Mouse (Mus musculus) hindbrain, embryonic 15.5 days (tissue): Measurements from ENCODE around the gene Astl. TPM values are rescaled to one million over a fixed set of nuclear protein-coding genes. Genes with fewer than 3 reads are reported as not detected.

Experiments
- ATAC-seq: fragments of 200-750 bp; cut with Nextera tagmentation; 2 replicates; pipeline ENCODE4 v1.8.0; 2017; ENCODE audit warnings: low read depth, moderate number of reproducible peaks, moderate TSS enrichment; ENCODE audit not compliant: low FRiP score
- H3K27ac ChIP-seq: fragments of 300-500 bp; sonication (generic); replicated peaks from 2 replicates; pipeline ENCODE4 v1.5.1; 2015; ENCODE audit warnings: mild to moderate bottlenecking, inconsistent platforms
- H3K27me3 ChIP-seq: fragments of 300-500 bp; sonication (generic); 2 replicates; pipeline ENCODE4 v1.6.1; 2015; ENCODE audit warnings: control low read depth, inconsistent platforms
- H3K36me3 ChIP-seq: fragments of 300-500 bp; sonication (generic); 2 replicates; pipeline ENCODE4 v1.6.1; 2015; ENCODE audit warnings: control low read depth, inconsistent platforms
- H3K4me1 ChIP-seq: fragments of 300-500 bp; sonication (generic); replicated peaks from 2 replicates; pipeline ENCODE4 v1.6.1; 2015; ENCODE audit warnings: control low read depth, inconsistent platforms
- H3K4me2 ChIP-seq: fragments of 300-500 bp; sonication (generic); 2 replicates; pipeline ENCODE4 v1.6.1; 2015; ENCODE audit warnings: moderate library complexity, mild to moderate bottlenecking, inconsistent platforms
- H3K4me3 ChIP-seq: fragments of 300-500 bp; sonication (generic); 2 replicates; pipeline ENCODE4 v1.5.1; 2015; ENCODE audit warnings: mild to moderate bottlenecking, inconsistent platforms
- H3K9ac ChIP-seq: fragments of 300-500 bp; sonication (generic); 2 replicates; pipeline ENCODE4 v1.6.1; 2015; ENCODE audit warnings: inconsistent platforms
- H3K9me3 ChIP-seq: fragments of 300-500 bp; sonication (generic); 2 replicates; pipeline ENCODE4 v1.6.1; 2016; ENCODE audit warnings: control low read depth, inconsistent platforms
- WGBS: fragments of 180-500 bp; shearing (Covaris S2); methylation state at CpG from one replicate; pipeline ENCODE4 v1.1.7; 2015; 5-methylcytosine and 5-hydroxymethylcytosine counted together
- polyA plus RNA-seq: library from polyadenylated mRNA; unstranded; fragments of >200 nt; fragmentation: Nextera tagmentation; extraction: Ambion mirVana; gene quantifications from 2 replicates; pipeline ENCODE4 v1.2.1, GENCODE M21; 2015

Gene Astl
- polyA plus RNA-seq, 1 experiment from 2014 or later: not detected

GRCm38 (mm10) chr2:127387521-127387920 lies 49.1 kb downstream of the Astl start:
- Histone ChIP-seq H3K4me1 (no peaks in the 10 kb centered on the region), H3K4me3 (no peak overlapping the region), H3K9me3 (no peaks in the 10 kb centered on the region), H3K36me3 (no peaks in the 10 kb centered on the region), H3K27me3 (no peaks in the 10 kb centered on the region), H3K4me2 (no peak overlapping the region), H3K27ac (no peak overlapping the region), H3K9ac (no peak overlapping the region)
- ATAC-seq: no peak
- 81% methylated on average over 2 of the region's 2 CpGs for WGBS

GRCm38 (mm10) chr2:127390352-127390751 lies 51.9 kb downstream of the Astl start:
- Histone ChIP-seq H3K4me3 (no peak overlapping the region), H3K27me3 (no peaks in the 10 kb centered on the region), H3K9ac (no peak overlapping the region), H3K9me3 (no peaks in the 10 kb centered on the region), H3K4me2 (no peak overlapping the region), H3K36me3 (no peaks in the 10 kb centered on the region), H3K4me1 (no peaks in the 10 kb centered on the region), H3K27ac (no peak overlapping the region)
- no peak for ATAC-seq
- WGBS: 91% methylated on average over 3 of the region's 3 CpGs

- 51% methylated on average over 4 of the region's 4 CpGs for WGBS
- no peaks in the 10 kb centered on the region for H3K9me3 ChIP-seq
- H3K9ac ChIP-seq: no peak overlapping the region
- H3K36me3 ChIP-seq: no peaks in the 10 kb centered on the region
- no peaks in the 10 kb centered on the region for H3K27me3 ChIP-seq
- H3K4me3 ChIP-seq: no peak overlapping the region
- no peaks in the 10 kb centered on the region for H3K4me1 ChIP-seq
- H3K27ac ChIP-seq: no peak overlapping the region
- H3K4me2 ChIP-seq: no peak overlapping the region
- no peak for ATAC-seq
These were observed 52.4 kb downstream of the Astl start for GRCm38 (mm10) chr2:127390846-127391245.

- Histone ChIP-seq H3K4me3 (no peak overlapping the region), H3K4me1 (no peaks in the 10 kb centered on the region), H3K4me2 (no peak overlapping the region), H3K9me3 (no peaks in the 10 kb centered on the region), H3K36me3 (no peaks in the 10 kb centered on the region), H3K27me3 (no peaks in the 10 kb centered on the region), H3K27ac (no peak overlapping the region), H3K9ac (no peak overlapping the region)
- no peak for ATAC-seq
- 79% methylated on average over 3 of the region's 3 CpGs for WGBS
These were observed 52.9 kb downstream of the Astl start for GRCm38 (mm10) chr2:127391323-127391722.

- 88% methylated on average over 5 of the region's 5 CpGs for WGBS
- no peaks in the 10 kb centered on the region for H3K27me3 ChIP-seq
- H3K9ac ChIP-seq: no peak overlapping the region
- H3K27ac ChIP-seq: no peak overlapping the region
- no peaks in the 10 kb centered on the region for H3K36me3 ChIP-seq
- no peak for ATAC-seq
- no peaks in the 10 kb centered on the region for H3K9me3 ChIP-seq
- H3K4me2 ChIP-seq: no peak overlapping the region
- H3K4me3 ChIP-seq: no peak overlapping the region
- no peaks in the 10 kb centered on the region for H3K4me1 ChIP-seq
These were observed 56.2 kb downstream of the Astl start for GRCm38 (mm10) chr2:127394606-127395161.

- no peak overlapping the region for H3K27ac ChIP-seq
- no peaks in the 10 kb centered on the region for H3K36me3 ChIP-seq
- H3K4me3 ChIP-seq: no peak overlapping the region
- no peaks in the 10 kb centered on the region for H3K9me3 ChIP-seq
- H3K9ac ChIP-seq: no peak overlapping the region
- WGBS: 89% methylated on average over 7 of the region's 7 CpGs
- ATAC-seq: no peak
- H3K4me1 ChIP-seq: no peaks in the 10 kb centered on the region
- H3K4me2 ChIP-seq: no peak overlapping the region
- H3K27me3 ChIP-seq: 0 out of 2 replicates have a peak, but pooled peaks cover 2% of the 10 kb centered on the region
These were observed 60.3 kb downstream of the Astl start for GRCm38 (mm10) chr2:127398738-127399137.

Other genes with a start within 250 kb of the Astl start
- gene Ncaph, start 204.7 kb upstream of the Astl start, polyA plus RNA-seq: 17.3 and 18.7 TPM in 2 replicates
- 11.0 and 11.2 TPM in 2 replicates for gene Itpripl1, start 195.2 kb upstream of the Astl start, polyA plus RNA-seq
- gene 1810024B03Rik, start 130.4 kb upstream of the Astl start, polyA plus RNA-seq: 0.87 and 1.0 TPM in 2 replicates
- gene Snrnp200, start 130.3 kb upstream of the Astl start, polyA plus RNA-seq: 45.0 and 50.1 TPM in 2 replicates
- 56.6 and 59.6 TPM in 2 replicates for gene Ciao1, start 90.8 kb upstream of the Astl start, polyA plus RNA-seq
- gene Tmem127, start 90.7 kb upstream of the Astl start, polyA plus RNA-seq: 55.2 and 58.7 TPM in 2 replicates
- gene Stard7, start 68.4 kb upstream of the Astl start, polyA plus RNA-seq: 88.4 and 92.5 TPM in 2 replicates
- gene Dusp2, start 2.5 kb upstream of the Astl start, polyA plus RNA-seq: 13.0 and 14.2 TPM in 2 replicates
- gene Adra2b, start 24.6 kb downstream of the Astl start, polyA plus RNA-seq: 0.47 TPM in 2 replicates
- gene Gpat2, start 86.6 kb downstream of the Astl start, polyA plus RNA-seq: 0.18 and 0.33 TPM in 2 replicates
- 30.4 and 31.8 TPM in 2 replicates for gene Fahd2a, start 105.9 kb downstream of the Astl start, polyA plus RNA-seq
- 11.0 and 13.9 TPM in 2 replicates for gene Kcnip3, start 183.5 kb downstream of the Astl start, polyA plus RNA-seq
- 0.09 and 0.10 TPM in 2 replicates for gene Prom2, start 202.8 kb downstream of the Astl start, polyA plus RNA-seq
- gene Zfp661, start 248.5 kb downstream of the Astl start, polyA plus RNA-seq: 7.1 and 7.2 TPM in 2 replicates
- gene Mrps5, start 248.6 kb downstream of the Astl start, polyA plus RNA-seq: 130 and 142 TPM in 2 replicates